Mouse (Mus musculus) urinary bladder, postnatal 14 days (tissue): ENCODE results near the gene Mdga2.

ENCODE experiments used
- DNase-seq: peaks from one replicate; pipeline ENCODE4 v3.0.0; 2021; ENCODE audit warnings: low spot score

The Mdga2 gene

DNA sequence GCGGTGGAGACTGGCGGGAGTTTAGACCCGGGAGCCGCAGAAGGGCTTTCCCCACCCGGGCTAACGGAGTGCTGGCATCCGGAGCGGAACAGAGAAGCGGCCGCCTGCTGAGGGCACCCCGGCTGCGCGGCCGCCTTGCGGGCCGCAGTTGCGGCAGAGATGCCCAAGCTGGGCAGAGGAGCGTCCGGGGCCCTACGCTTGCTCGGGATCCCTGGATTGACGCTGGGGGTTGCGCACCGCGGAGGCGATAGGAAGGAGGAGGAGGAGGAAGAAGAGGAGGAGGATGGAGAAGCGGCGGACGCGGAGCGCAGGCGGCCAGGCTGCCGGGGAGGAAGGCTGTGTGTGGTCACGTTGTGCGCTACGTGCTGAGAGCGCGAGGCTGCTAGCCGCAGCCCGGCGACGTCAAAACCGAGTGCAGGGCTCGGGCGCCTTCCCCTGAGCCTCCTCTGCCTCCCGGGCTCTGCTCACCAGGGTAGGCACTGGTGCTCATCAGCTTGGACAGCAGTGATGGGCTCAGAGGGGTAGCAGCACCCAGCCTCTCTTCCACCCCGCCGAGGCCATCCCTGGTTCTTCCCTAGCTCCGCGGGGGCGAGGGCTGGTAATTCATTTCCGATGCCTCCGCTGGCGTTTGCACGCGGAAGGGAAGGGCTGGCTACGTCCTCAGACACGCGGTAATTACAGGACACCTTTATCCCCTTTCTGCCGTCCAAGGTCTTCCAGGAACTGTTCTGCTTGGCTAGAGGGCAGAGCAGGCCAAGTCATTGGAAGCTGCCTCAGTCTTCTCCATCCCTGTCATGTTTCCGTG, at the start of gene Mdga2:
TSS of gene Mdga2 (minus strand) at position 329 of the 805 bp plus-strand sequence.
- DNase-seq: no peak

DNA sequence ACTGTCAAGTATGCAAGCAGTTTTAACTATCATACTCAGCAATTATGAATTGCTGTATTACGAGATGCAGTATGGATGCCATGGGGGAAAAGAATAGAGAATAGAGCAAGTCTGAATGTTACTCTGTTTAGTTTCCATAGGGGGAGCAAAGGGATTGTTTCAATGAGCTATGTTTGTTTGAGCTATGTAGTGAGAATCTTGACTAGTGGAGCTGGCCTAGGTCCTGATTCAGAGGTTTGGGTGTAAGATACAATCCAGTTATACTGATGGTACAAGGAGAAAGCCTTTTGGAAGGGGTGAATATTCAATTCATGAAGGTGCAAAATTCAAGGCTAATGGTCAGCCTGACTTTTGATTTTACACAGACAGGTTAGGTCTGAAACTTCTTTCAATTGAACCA, 45.1 kb upstream of the Mdga2 start:
- no peak for DNase-seq

DNA sequence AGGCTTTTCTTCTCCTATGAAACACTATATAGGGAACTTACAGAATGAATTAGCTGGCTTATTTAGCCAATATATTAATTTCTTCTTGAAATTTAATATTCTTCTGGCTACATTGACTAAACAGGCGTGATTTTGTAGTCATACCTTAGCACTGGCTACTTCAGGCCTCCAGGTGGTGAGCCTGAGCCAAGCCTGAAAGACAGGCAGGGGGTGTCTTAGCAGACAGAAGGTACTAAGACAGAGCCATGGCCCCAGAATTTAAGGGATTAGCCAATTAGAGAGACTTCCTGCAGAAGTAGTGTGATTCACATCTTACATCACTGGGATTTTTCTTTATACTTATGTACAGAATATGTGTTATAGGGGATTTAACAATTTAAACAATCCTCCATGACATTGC, 1.2 kb upstream of the Mdga2 start:
- DNase-seq: no peak

GRCm38 (mm10) chr12:67221329-67222220, 774 bp downstream of the Mdga2 start:
- DNase-seq: no peak

DNA sequence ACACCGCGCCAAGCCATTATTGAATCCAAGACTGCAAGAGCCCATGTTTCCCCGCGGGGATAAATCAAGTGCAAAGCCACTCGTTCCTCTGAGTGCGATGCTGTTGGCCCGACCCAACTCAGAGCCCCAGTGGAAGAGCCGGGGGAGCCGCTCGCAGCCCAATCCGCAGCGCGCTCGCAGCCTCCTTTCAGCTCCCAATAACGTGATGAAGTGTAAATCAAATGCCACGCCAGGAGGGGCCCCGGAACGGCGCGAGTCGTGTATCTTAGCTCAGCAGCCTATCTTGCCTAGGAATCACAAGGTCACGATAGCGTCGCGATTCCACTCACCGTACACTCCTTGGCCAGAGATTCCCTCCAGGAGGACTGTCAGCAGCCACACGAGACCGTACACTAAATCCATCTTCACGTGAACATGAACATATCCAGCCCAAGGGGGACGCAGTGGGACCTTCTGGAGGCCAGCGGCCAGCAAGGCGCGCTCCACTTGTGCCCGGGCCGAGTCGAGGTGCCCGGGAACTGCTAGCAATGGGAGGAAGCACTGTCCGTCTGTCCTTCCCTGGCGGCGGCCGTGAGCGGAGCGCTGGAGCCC, 1.6 kb downstream of the Mdga2 start:
- no peak for DNase-seq

DNA sequence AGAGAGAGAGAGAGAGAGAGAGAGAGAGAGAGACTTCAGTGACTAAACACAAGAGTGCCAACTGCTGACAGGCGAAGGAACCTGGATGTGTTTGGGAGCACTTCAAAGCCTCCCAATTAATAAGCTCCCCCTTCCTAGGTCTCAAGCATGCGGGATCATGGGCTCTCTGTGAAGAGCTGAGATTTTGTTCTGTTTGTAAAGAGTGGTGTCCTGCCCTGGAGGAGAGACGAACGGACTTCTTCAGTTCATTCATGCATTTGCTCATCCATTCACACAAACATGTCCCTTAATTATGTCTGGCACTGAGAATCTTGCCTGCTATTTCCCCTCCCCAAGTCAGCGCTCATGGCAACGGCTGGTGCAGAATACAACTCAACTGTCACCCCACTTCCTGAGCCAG, 2.3 kb downstream of the Mdga2 start:
- DNase-seq: no peak

DNA sequence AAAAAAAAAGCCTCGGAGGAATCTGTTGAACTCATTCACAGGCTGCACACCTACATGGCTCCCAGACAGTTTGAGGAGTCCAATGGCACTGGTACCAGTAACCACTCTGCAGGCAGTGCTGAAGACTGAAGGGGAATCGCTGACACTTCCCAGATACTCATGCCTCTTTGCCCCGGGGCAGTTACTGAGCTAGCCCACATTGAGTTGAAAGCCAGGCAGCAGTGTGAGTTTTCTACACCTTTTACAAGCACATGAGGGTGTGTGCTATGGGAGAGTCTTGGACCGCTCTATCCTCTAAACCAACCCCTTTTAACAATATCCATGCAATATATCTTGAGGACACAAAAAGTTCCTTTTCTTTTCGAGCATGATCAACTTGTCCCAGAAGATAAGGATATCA, 2.8 kb downstream of the Mdga2 start:
- DNase-seq: no peak

DNA sequence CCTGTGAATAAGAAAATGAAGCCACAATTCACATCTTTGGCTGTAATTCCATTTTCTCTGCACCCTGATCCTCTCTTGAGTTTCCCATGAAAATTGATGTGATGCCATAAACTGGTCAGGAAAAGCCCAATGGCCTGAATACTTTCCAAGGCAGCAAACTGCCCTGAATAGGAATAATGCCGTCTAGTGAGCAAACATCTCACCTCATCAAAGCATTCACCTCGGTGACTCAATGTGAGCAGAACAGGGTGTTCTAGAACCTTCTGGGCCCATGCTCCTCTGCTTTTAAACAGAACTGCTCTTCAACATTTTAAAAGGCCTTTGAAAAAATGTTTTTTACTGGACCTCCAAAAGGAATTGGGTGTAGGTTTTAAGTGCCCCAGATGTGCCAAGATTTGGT, 9.5 kb downstream of the Mdga2 start:
- no peak for DNase-seq

- DNase-seq: no peak
Observed at GRCm38 (mm10) chr12:67178155-67178554, 44.2 kb downstream of the Mdga2 start.

- no peak for DNase-seq
Observed at GRCm38 (mm10) chr12:67156569-67157237, 65.6 kb downstream of the Mdga2 start.

GRCm38 (mm10) chr12:67153077-67153476, 69.3 kb downstream of the Mdga2 start:
- DNase-seq: no peak

- no peak for DNase-seq
Observed at GRCm38 (mm10) chr12:67141605-67142004, 80.7 kb downstream of the Mdga2 start.

- no peak for DNase-seq
Observed at GRCm38 (mm10) chr12:67140131-67140530, 82.2 kb downstream of the Mdga2 start.

DNA sequence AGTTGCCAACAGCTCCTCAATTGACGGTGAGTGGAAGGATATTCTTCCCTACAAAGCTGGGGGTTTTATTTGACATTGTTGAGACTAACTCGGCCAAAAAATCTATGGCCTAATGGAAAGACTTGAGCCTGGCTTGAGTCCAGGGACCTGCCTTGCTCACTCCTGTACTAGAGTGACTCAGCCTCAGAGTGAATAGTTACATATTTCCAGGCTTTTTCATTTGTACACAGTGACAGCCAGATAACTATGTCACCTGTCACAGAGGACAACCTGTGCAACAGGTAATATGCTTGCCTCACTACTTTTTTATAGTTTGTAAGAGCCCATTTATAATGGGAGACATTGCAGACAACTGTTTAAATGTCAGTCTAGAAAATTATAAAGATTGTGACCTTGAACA, 94.9 kb downstream of the Mdga2 start:
- DNase-seq: no peak

- no peak for DNase-seq
Observed at GRCm38 (mm10) chr12:67123874-67124273, 98.5 kb downstream of the Mdga2 start.

DNA sequence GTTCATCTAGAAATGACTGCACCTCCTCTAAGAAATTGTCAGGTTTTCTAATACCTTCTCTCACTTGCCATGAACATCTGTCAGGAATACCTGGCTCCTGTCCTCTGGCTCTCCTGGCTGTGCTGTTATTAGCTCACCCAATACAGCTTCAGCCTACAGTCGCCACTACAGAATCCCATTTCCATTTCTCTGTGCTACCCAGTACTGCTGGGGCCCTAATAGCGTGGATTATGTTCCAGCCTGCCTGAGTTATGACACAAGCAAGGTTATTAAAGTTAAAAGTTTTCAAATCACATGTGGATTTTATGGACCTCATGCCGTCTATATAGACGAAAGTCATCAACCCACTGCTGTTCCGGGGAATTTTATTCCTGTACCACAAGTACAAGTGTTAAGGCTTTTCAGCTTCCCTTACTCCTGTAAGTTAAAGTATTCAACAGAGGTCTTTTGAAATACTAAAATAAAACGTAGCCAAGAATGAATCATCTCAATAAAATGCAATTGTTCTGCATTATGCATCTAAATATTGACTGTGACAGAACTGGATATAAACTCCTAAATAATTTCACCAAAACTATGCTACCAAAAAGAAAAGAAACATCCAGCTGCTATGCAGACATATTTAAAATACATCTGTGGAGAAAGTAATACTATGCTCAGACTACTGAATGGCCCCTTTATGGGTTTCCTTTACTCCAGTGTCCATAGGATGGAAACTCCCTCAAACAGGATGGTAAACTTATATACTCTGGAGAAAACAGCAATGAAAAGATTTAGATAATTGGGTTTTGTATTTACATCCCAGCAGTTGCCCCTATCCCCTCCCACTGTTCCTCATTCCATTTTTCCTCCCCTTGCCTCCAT, 103.5 kb downstream of the Mdga2 start:
- DNase-seq: no peak

DNA sequence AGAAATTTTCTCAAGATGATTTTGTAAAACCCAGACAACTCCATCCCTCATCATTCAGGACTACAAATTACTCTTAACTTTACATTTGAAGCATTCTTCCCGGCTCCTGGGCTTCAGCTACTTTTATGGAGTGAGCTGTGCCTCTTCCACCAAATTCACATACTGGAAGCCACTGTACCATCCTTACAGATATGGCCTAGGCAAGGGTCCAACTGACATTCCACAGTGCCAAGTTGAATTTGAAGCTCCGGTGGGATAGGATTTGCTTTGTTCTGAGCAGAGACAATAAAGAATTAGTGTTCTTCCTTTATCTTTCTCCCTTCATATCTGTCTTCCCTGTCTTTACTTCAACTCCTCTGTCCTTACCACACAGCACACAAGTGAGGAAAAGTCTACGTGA, 118.2 kb downstream of the Mdga2 start:
- no peak for DNase-seq

DNA sequence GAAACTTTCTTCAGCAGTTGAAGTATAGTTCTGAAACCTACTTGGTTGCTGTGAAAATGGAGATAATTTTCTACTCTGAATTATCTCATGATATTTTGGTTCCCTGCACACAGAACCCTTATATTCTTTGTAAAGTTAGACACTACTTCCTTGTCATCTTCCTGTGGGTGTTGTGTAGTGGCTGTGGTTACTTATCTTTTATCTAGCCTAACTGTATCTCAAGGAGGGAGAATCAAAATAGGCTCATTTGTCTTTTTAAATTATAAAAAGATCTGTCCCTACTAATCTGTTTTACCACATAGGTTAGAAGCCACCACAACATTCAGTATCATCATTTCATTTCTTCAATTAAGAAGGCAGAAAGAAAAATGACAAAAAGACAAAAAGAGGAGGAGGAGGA, 127.9 kb downstream of the Mdga2 start:
- no peak for DNase-seq

- no peak for DNase-seq
Observed at GRCm38 (mm10) chr12:67090420-67090965, 131.9 kb downstream of the Mdga2 start.

DNA sequence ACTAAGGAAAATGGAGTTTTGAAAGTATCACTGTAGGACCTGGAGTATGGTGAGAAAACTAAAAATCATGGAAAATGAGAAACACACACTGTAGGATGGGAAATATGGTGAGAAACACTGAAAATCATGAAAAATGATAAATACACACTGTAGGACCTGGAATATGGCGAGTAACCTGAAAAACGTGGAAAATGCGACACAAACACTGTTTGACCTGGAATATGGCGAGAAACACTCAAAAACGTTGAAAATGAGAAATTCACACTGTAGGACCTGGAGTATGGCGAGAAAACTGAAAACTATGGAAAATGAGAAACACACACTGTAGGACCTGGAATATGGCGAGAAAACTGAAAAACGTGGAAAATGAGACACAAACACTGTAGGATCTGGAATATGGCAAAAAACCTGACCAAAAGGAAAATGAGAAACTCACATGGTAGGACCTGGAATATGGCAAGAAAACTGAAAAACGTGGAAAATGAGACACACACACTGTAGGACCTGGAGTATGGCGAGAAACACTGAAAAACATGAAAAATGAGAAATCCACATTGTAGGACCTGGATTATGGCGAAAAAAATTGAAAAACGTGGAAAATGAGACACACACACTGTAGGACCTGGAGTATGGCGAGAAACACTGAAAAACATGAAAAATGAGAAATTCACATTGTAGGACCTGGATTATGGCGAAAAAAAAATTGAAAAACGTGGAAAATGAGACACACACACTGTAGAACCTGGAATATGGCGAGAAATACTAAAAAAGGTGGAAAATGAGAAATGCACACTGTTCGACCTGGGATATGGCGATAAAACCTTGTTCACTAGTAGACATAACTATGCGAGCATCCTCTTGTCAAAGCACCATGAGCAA, 163.0 kb downstream of the Mdga2 start:
- no peak for DNase-seq
